Mouse (Mus musculus) intestine, embryonic 14.5 days (tissue): ENCODE data around the gene Slc2a1. TPM values are rescaled to one million over a fixed set of nuclear protein-coding genes. Genes with fewer than 3 reads are reported as not detected.

ENCODE experiments used
- ATAC-seq: fragments of 200-750 bp; cut with Nextera tagmentation; replicated peaks from 2 replicates; pipeline ENCODE4 v1.8.0; 2017; ENCODE audit warnings: low read depth, moderate number of reproducible peaks, moderate TSS enrichment, moderate library complexity; ENCODE audit not compliant: low FRiP score, low TSS enrichment
- DNase-seq: peaks from one replicate; pipeline ENCODE4 v3.0.0-alpha.2; 2018; ENCODE audit warnings: low spot score
- H3K27ac ChIP-seq: fragments of 300-500 bp; sonication (generic); 2 replicates; pipeline ENCODE4 v1.5.1; 2014; ENCODE audit warnings: low read depth, mild to moderate bottlenecking, control low read depth
- H3K27me3 ChIP-seq: fragments of 300-500 bp; sonication (generic); replicated peaks from 2 replicates; pipeline ENCODE4 v1.6.1; 2014; ENCODE audit warnings: low read length, control low read depth; ENCODE audit not compliant: control insufficient read depth, insufficient read depth
- H3K36me3 ChIP-seq: fragments of 300-500 bp; sonication (generic); 2 replicates; pipeline ENCODE4 v1.6.1; 2014; ENCODE audit warnings: low read length, control low read depth; ENCODE audit not compliant: control insufficient read depth, insufficient read depth
- H3K4me1 ChIP-seq: fragments of 300-500 bp; sonication (generic); replicated peaks from 2 replicates; pipeline ENCODE4 v1.6.1; 2014; ENCODE audit warnings: low read length, control low read depth, mixed read lengths; ENCODE audit not compliant: control insufficient read depth, insufficient read depth
- H3K4me2 ChIP-seq: fragments of 300-500 bp; sonication (generic); 2 replicates; pipeline ENCODE4 v1.6.1; 2014; ENCODE audit warnings: low read length
- H3K4me3 ChIP-seq: fragments of 300-500 bp; sonication (generic); 2 replicates; pipeline ENCODE4 v1.5.1; 2014; ENCODE audit warnings: low read depth, low read length, control low read depth, mixed read lengths
- H3K9ac ChIP-seq: fragments of 300-500 bp; sonication (generic); 2 replicates; pipeline ENCODE4 v1.6.1; 2014; ENCODE audit warnings: mild to moderate bottlenecking, low read length
- H3K9me3 ChIP-seq: fragments of 300-500 bp; sonication (generic); 2 replicates; pipeline ENCODE4 v1.6.1; 2016; ENCODE audit warnings: low read length, control low read depth; ENCODE audit not compliant: control insufficient read depth
- WGBS: fragments of 180-500 bp; shearing (Covaris S2); extraction: QIAGEN DNeasy Blood & Tissue Kit; methylation state at CpG from one replicate; pipeline ENCODE4 v1.1.7; 2014; 5-methylcytosine and 5-hydroxymethylcytosine counted together
- microRNA counts: library from miRNA; unstranded; fragments of <30 nt; microRNA quantifications from one replicate; lab custom pipeline; 2016
- microRNA-seq: library from miRNA; unstranded; fragments of <30 nt; microRNA quantifications from one replicate; pipeline ENCODE4, GENCODE M21; 2016
- polyA plus RNA-seq: library from polyadenylated mRNA; unstranded; fragments of >200 nt; fragmentation: Nextera tagmentation; extraction: Ambion mirVana; gene quantifications from 2 replicates; pipeline ENCODE4 v1.2.1, GENCODE M21; 2014

The Slc2a1 gene
- polyA plus RNA-seq, 1 experiment from 2014 or later: 132 TPM

GRCm38 (mm10) chr4:119177702-119178101, 69.2 kb downstream of the Slc2a1 start:
- Histone ChIP-seq H3K9me3 (no peaks in the 10 kb centered on the region), H3K36me3 (no peaks in the 10 kb centered on the region), H3K4me2 (no peak overlapping the region), H3K9ac (no peak overlapping the region), H3K27me3 (no peaks in the 10 kb centered on the region), H3K4me1 (peaks cover 5% of the 10 kb centered on the region; the same call in 1 of the 2 replicates), H3K27ac (no peak overlapping the region), H3K4me3 (no peak overlapping the region)
- WGBS: 68% methylated on average over 5 of the region's 5 CpGs
- DNase-seq (no peak), ATAC-seq (no peak)

GRCm38 (mm10) chr4:119178331-119178730, 69.8 kb downstream of the Slc2a1 start:
- Histone ChIP-seq H3K9me3 (no peaks in the 10 kb centered on the region), H3K4me2 (no peak overlapping the region), H3K27me3 (no peaks in the 10 kb centered on the region), H3K4me3 (no peak overlapping the region), H3K27ac (no peak overlapping the region), H3K4me1 (no peaks in the 10 kb centered on the region), H3K36me3 (no peaks in the 10 kb centered on the region), H3K9ac (no peak overlapping the region)
- 60% methylated on average over 18 of the region's 18 CpGs for WGBS
- DNase-seq: no peak
- no peak for ATAC-seq

DNA sequence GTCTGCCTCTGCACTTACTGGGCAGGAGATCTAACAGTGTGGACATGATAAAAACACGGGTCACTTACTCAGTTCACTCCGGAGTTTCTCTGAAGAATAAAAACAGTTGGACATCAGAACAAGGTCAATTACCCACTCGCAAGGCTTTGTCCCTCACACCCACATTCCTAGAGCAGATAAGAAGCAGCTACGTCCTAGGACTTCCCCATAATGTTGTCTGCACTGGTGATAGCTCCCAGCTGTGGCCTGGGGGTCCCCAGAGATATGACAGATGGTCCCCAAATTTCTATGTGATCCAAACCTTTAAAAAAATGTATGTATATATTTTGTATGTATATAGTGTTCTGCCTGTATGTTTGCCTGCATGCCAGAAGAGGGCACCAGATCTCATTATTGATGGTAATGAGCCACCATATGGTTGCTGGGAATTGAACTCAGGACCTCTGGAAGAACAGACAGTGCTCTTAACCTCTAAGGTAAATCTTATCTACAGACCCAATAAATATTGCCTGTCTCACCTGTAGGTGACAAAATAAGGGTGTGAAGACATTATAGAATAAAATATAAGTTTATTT, 71.7 kb downstream of the Slc2a1 start:
- H3K9ac ChIP-seq: no peak overlapping the region
- H3K4me1 ChIP-seq: no peaks in the 10 kb centered on the region
- no peak for DNase-seq
- H3K9me3 ChIP-seq: no peaks in the 10 kb centered on the region
- H3K36me3 ChIP-seq: no peaks in the 10 kb centered on the region
- ATAC-seq: no peak
- H3K4me2 ChIP-seq: no peak overlapping the region
- no peak overlapping the region for H3K27ac ChIP-seq
- no peak overlapping the region for H3K4me3 ChIP-seq
- WGBS: 49% methylated on average over 4 of the region's 4 CpGs
- no peaks in the 10 kb centered on the region for H3K27me3 ChIP-seq

- no peak overlapping the region for H3K4me2 ChIP-seq
- no peaks in the 10 kb centered on the region for H3K27me3 ChIP-seq
- no peak for DNase-seq
- WGBS: 85% methylated on average over 9 of the region's 9 CpGs
- H3K36me3 ChIP-seq: no peaks in the 10 kb centered on the region
- no peak for ATAC-seq
- no peaks in the 10 kb centered on the region for H3K9me3 ChIP-seq
- no peak overlapping the region for H3K27ac ChIP-seq
- H3K4me3 ChIP-seq: no peak overlapping the region
- H3K9ac ChIP-seq: no peak overlapping the region
- H3K4me1 ChIP-seq: no peaks in the 10 kb centered on the region
Observed at GRCm38 (mm10) chr4:119181456-119181855, 72.9 kb downstream of the Slc2a1 start.

- H3K4me3 ChIP-seq: no peak overlapping the region
- H3K9me3 ChIP-seq: no peaks in the 10 kb centered on the region
- ATAC-seq (no peak), DNase-seq (no peak)
- H3K27me3 ChIP-seq: no peaks in the 10 kb centered on the region
- no peaks in the 10 kb centered on the region for H3K36me3 ChIP-seq
- no peak overlapping the region for H3K27ac ChIP-seq
- H3K9ac ChIP-seq: no peak overlapping the region
- H3K4me2 ChIP-seq: no peak overlapping the region
- 50% methylated on average over 1 of the region's 1 CpGs for WGBS
- no peaks in the 10 kb centered on the region for H3K4me1 ChIP-seq
Observed at GRCm38 (mm10) chr4:119183525-119183924, 75.0 kb downstream of the Slc2a1 start.

- DNase-seq (no peak), ATAC-seq (no peak)
- no peak overlapping the region for H3K9ac ChIP-seq
- H3K4me3 ChIP-seq: no peak overlapping the region
- H3K27ac ChIP-seq: no peak overlapping the region
- H3K27me3 ChIP-seq: no peaks in the 10 kb centered on the region
- no peak overlapping the region for H3K4me2 ChIP-seq
- H3K4me1 ChIP-seq: no peaks in the 10 kb centered on the region
- H3K9me3 ChIP-seq: no peaks in the 10 kb centered on the region
- WGBS: 87% methylated on average over 4 of the region's 4 CpGs
- no peaks in the 10 kb centered on the region for H3K36me3 ChIP-seq
Observed at GRCm38 (mm10) chr4:119185771-119186170, 77.3 kb downstream of the Slc2a1 start.

MicroRNA genes within 50 kb of the gene (microRNA counts, 519-probe panel; counts per million panel counts)
- microRNA mmu-miR-1957 (lab: Ali Mortazavi, UCI): not detected

Small RNAs within 50 kb of the gene (microRNA-seq; reads per million reads assigned to microRNA genes)
- gene Mir1957a: not detected

Other genes with a start within 250 kb of the Slc2a1 start
- gene Olfr1331, start 244.1 kb upstream of the Slc2a1 start, polyA plus RNA-seq: not detected in 2 replicates
- gene Olfr1330, start 220.1 kb upstream of the Slc2a1 start, polyA plus RNA-seq: not detected in 2 replicates
- gene Olfr1329, start 191.2 kb upstream of the Slc2a1 start, polyA plus RNA-seq: not detected in 2 replicates
- not detected in 2 replicates for gene Olfr1328, start 170.1 kb upstream of the Slc2a1 start, polyA plus RNA-seq
- gene Lao1, start 147.1 kb upstream of the Slc2a1 start, polyA plus RNA-seq: not detected in 2 replicates
- 6.7 and 7.7 TPM in 2 replicates for gene Zfp691, start 65.5 kb downstream of the Slc2a1 start, polyA plus RNA-seq
- gene Ermap, start 81.3 kb downstream of the Slc2a1 start, polyA plus RNA-seq: 0.34 and 0.42 TPM in 2 replicates
- gene Svbp, start 86.6 kb downstream of the Slc2a1 start, polyA plus RNA-seq: 143 and 144 TPM in 2 replicates
- not detected in 2 replicates for gene Tmem269, start 109.5 kb downstream of the Slc2a1 start, polyA plus RNA-seq
- 27.0 and 28.4 TPM in 2 replicates for gene AU022252, start 124.0 kb downstream of the Slc2a1 start, polyA plus RNA-seq
- 35.7 and 38.2 TPM in 2 replicates for gene P3h1, start 124.2 kb downstream of the Slc2a1 start, polyA plus RNA-seq
- not detected in 2 replicates for gene Cldn19, start 146.7 kb downstream of the Slc2a1 start, polyA plus RNA-seq
- gene Ybx1, start 185.9 kb downstream of the Slc2a1 start, polyA plus RNA-seq: 678 and 713 TPM in 2 replicates
- 106 and 110 TPM in 2 replicates for gene Ppih, start 211.8 kb downstream of the Slc2a1 start, polyA plus RNA-seq